36 mouse cellular contexts compared by ENCODE assay signal in the genomic region with DNA sequence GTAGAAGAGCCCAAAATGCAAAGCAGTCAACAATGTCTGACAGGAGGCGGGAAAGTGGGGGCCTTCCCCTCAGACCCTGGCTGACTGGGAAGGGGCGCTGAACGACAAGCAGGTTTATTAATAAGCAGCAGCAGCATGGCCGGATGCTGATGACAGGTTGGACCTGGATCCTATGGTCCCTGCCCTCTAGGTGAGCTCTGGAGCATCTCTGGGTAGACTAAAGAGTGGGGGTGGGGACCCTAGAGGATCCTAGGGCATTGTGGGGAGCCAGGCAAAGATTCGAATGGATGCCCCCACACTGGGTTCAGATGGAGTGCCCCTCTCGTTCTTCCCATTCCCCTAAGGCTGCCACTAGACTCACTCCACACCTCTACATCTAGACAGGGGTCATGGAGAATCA. TPM values are rescaled to one million over a fixed set of nuclear protein-coding genes. Genes with fewer than 3 reads are reported as not detected.
"Had no signal": no experiment of that assay in that cellular context is flagged by ENCODE, and none has a peak within 500 bp of the region (broad histone marks: within the 10 kb centered on the region; RNA-seq: fewer than 3 reads in every experiment).

No protein-coding gene starts in this region.

- H3K9ac ChIP-seq: embryonic facial prominence, embryonic 12.5 days; embryonic facial prominence, embryonic 13.5 days; embryonic facial prominence, embryonic 15.5 days; forebrain, embryonic 12.5 days; forebrain, embryonic 13.5 days; forebrain, embryonic 15.5 days; forebrain, postnatal 0 days had no signal

- H3K4me3 ChIP-seq: embryonic facial prominence, embryonic 10.5 days; embryonic facial prominence, embryonic 12.5 days; embryonic facial prominence, embryonic 13.5 days; embryonic facial prominence, embryonic 15.5 days; erythroblast, embryonic 14.5 days; forebrain, embryonic 10.5 days; forebrain, embryonic 12.5 days; forebrain, embryonic 13.5 days; forebrain, embryonic 15.5 days; gastrocnemius, adult 2 months had no signal

- DNase-seq: cerebellum, adult 18-20 months; cerebellum, adult 2 months; cerebellum, adult 8-10 months; cerebellum, adult 9-10 months; cerebellum, adult 9-11 months; cerebellum, postnatal 10 days; cerebellum, postnatal 14 days; cerebellum, postnatal 25 days; cerebellum, postnatal 36 days; embryo, embryonic 11 days; forebrain, postnatal 0 days; gastrocnemius, adult 2 months; gastrocnemius, postnatal 10 days; gastrocnemius, postnatal 14 days; gastrocnemius, postnatal 25 days; gastrocnemius, postnatal 36 days; heart, adult 18-20 months had no signal

- ATAC-seq: forebrain, embryonic 13.5 days; forebrain, embryonic 14.5 days; forebrain, embryonic 15.5 days; forebrain, embryonic 16.5 days; forebrain, postnatal 0 days had no signal

- H3K27me3 ChIP-seq: embryonic facial prominence, embryonic 13.5 days; embryonic facial prominence, embryonic 15.5 days; forebrain, embryonic 12.5 days; forebrain, embryonic 13.5 days; forebrain, embryonic 15.5 days had no signal

- H3K9me3 ChIP-seq: embryonic facial prominence, embryonic 10.5 days; embryonic facial prominence, embryonic 12.5 days; embryonic facial prominence, embryonic 13.5 days; embryonic facial prominence, embryonic 15.5 days; forebrain, embryonic 10.5 days; forebrain, embryonic 12.5 days; forebrain, embryonic 13.5 days; forebrain, embryonic 15.5 days had no signal

- H3K27ac ChIP-seq: embryonic facial prominence, embryonic 10.5 days; embryonic facial prominence, embryonic 12.5 days; embryonic facial prominence, embryonic 13.5 days; embryonic facial prominence, embryonic 15.5 days; forebrain, embryonic 10.5 days; forebrain, embryonic 12.5 days; forebrain, embryonic 13.5 days; forebrain, embryonic 15.5 days; gastrocnemius, adult 2 months had no signal

- H3K4me1 ChIP-seq: forebrain, embryonic 15.5 days had no signal

- H3K36me3 ChIP-seq: embryonic facial prominence, embryonic 10.5 days; embryonic facial prominence, embryonic 12.5 days; embryonic facial prominence, embryonic 13.5 days; embryonic facial prominence, embryonic 15.5 days; forebrain, embryonic 10.5 days; forebrain, embryonic 12.5 days; forebrain, embryonic 15.5 days had no signal

- H3K4me2 ChIP-seq: embryonic facial prominence, embryonic 12.5 days; embryonic facial prominence, embryonic 13.5 days; embryonic facial prominence, embryonic 15.5 days; forebrain, embryonic 12.5 days; forebrain, embryonic 13.5 days; forebrain, embryonic 15.5 days had no signal

RNA-seq across cellular contexts. Expression of gene Kcnip2, which starts 23.5 kb away (rescaled TPM):
- total RNA-seq: common myeloid progenitor, adult 5-6 weeks; granulocyte monocyte progenitor cell, adult 5-6 weeks had no signal

RNA-seq across cellular contexts. Expression of gene Fgf8, which starts 49.7 kb away (rescaled TPM):
- total RNA-seq: common myeloid progenitor, adult 5-6 weeks; gastrocnemius, adult 18-20 months; gastrocnemius, adult 2 months; gastrocnemius, adult 8-10 months; gastrocnemius, postnatal 10 days; gastrocnemius, postnatal 14 days; gastrocnemius, postnatal 25 days; gastrocnemius, postnatal 36 days; gastrocnemius, postnatal 4 days; granulocyte monocyte progenitor cell, adult 5-6 weeks; heart, adult 18-20 months had no signal
- polyA plus RNA-seq: cerebellum, adult 2 months; cortical plate, adult 2 months; embryonic facial prominence, embryonic 14.5 days; erythroblast, embryonic 14.5 days; frontal cortex, adult 2 months had no signal
